Mouse (Mus musculus) ES-E14 (cell line): Measurements from ENCODE around the gene Isoc2b.

Experiments used
- CHD2 ChIP-seq: IDR thresholded peaks from 2 replicates; pipeline ENCODE4 v1.6.1; 2014; ENCODE audit warnings: mild to moderate bottlenecking, low read depth, low read length, inconsistent platforms
- HCFC1 ChIP-seq: IDR thresholded peaks from 2 replicates; pipeline ENCODE4 v1.6.1; 2012; ENCODE audit warnings: low read length, inconsistent platforms, borderline replicate concordance; ENCODE audit not compliant: insufficient read depth
- MAFK ChIP-seq: IDR thresholded peaks from 2 replicates; pipeline ENCODE4 v1.6.1; 2014; ENCODE audit warnings: mild to moderate bottlenecking, low read depth, low read length, inconsistent platforms; ENCODE audit not compliant: insufficient read depth
- ZC3H11A ChIP-seq: IDR thresholded peaks from 2 replicates; pipeline ENCODE4 v1.6.1; 2012; ENCODE audit warnings: low read depth, mild to moderate bottlenecking, inconsistent platforms, low read length, borderline replicate concordance

- TF ChIP-seq CHD2, result no peak
- TF ChIP-seq HCFC1, result no peak
- no peak for TF ChIP-seq MAFK
- TF ChIP-seq ZC3H11A, result peak; percentile 27; the same call in 1 of the 2 replicates
These were observed 63.3 kb downstream of the Isoc2b start for GRCm38 (mm10) chr7:4806716-4807115.
